29 mouse cellular contexts compared by ENCODE assay signal in genomic region chr8:113896446-113896845, GRCm38 (mm10). TPM values are rescaled to one million over a fixed set of nuclear protein-coding genes. Genes with fewer than 3 reads are reported as not detected.
DNase-seq lines count a peak whose midpoint lies in the region; TF ChIP-seq lines count a peak whose summit lies in the region.
"Had no signal": no experiment of that assay in that cellular context is flagged by ENCODE, and none has a peak within 500 bp of the region (broad histone marks: within the 10 kb centered on the region; RNA-seq: fewer than 3 reads in every experiment).

No protein-coding gene starts in this region.

- H3K27ac ChIP-seq in thymus, adult 2 months (ENCODE audit: control insufficient read depth, insufficient read depth, low read length) = no peak overlapping the region
- H3K27ac ChIP-seq: liver, embryonic 15.5 days; midbrain, embryonic 10.5 days; midbrain, embryonic 15.5 days; neural tube, embryonic 15.5 days had no signal

- H3K27me3 ChIP-seq in thymus, adult 2 months (ENCODE audit: control insufficient read depth, insufficient read depth, low read length) = no peaks in the 10 kb centered on the region
- H3K27me3 ChIP-seq: CH12.LX; liver, embryonic 15.5 days; midbrain, embryonic 15.5 days; neural tube, embryonic 15.5 days had no signal

- intact Hi-C loops in left cerebral cortex, postnatal 4 days (cut with DNase I) = no loop called here
- intact Hi-C loops in left cerebral cortex, postnatal 25 days (cut with DNase I) = no loop called here

- no peaks in the 10 kb centered on the region for H3K4me1 ChIP-seq in thymus, adult 2 months (replicated peaks; ENCODE audit: control insufficient read depth, insufficient read depth, low read length)
- H3K4me1 ChIP-seq: liver, embryonic 15.5 days; midbrain, embryonic 10.5 days; midbrain, embryonic 15.5 days; neural tube, embryonic 15.5 days had no signal

- peak; percentile 24 for DNase-seq in cerebellum, adult 11 months
- no peak for DNase-seq in cerebellum, postnatal 4 days (ENCODE audit: low spot score in 2 of 2)
- peak; percentile 20 for DNase-seq in left cerebral cortex, postnatal 4 days
- no peak for DNase-seq in left cerebral cortex, postnatal 25 days (ENCODE audit: low spot score in 2 of 2)
- peak; percentile 67 to 68 for DNase-seq in cerebellum, postnatal 14 days
- no peak for DNase-seq in spleen, adult 12 weeks (ENCODE audit: low spot score)
- no peak for DNase-seq in liver
- DNase-seq in thymus, adult 2 months = no peak
- DNase-seq: adrenal gland, adult 8-10 months; gastrocnemius, postnatal 14 days; kidney, adult 18-20 months; kidney, postnatal 36 days; layer of hippocampus, postnatal 36 days; lung, embryonic 14.5 days; lung, postnatal 14 days; right cerebral cortex, postnatal 25 days; spleen, adult 18-20 months; thymus, postnatal 25 days had no signal

- no peak for TF ChIP-seq CTCF in thymus, adult 2 months (IDR thresholded peaks at IDR 0.05; ENCODE audit: borderline replicate concordance, control insufficient read depth, extremely low read depth, insufficient read depth, low read length, poor library complexity)

- 44% methylated on average over 1 of the region's 1 CpGs for WGBS in thymus, adult 2 months

- no peaks in the 10 kb centered on the region for H3K36me3 ChIP-seq in thymus, adult 2 months (ENCODE audit: control insufficient read depth, insufficient read depth, low read length)
- H3K36me3 ChIP-seq: liver, embryonic 15.5 days; midbrain, embryonic 10.5 days; midbrain, embryonic 15.5 days; neural tube, embryonic 15.5 days had no signal

- TF ChIP-seq POLR2A in thymus, adult 2 months (IDR thresholded peaks at IDR 0.05; ENCODE audit: control insufficient read depth, extremely low read depth, insufficient read depth, low read length, poor library complexity) = no peak

- no peak overlapping the region for H3K4me3 ChIP-seq in thymus, adult 2 months (ENCODE audit: control insufficient read depth, insufficient read depth, low read length)
- H3K4me3 ChIP-seq: liver, embryonic 15.5 days; midbrain, embryonic 10.5 days; midbrain, embryonic 15.5 days; neural tube, embryonic 15.5 days had no signal

RNA-seq across cellular contexts. Expression of gene Adamts18, which starts 47.9 kb away (rescaled TPM):
- 10 to 100 TPM; 11.8 to 12.8 TPM for total RNA-seq in left cerebral cortex, postnatal 4 days (2021)
- total RNA-seq in left cerebral cortex, postnatal 25 days (2021) = 1 to 10 TPM; 2.6 to 3.1 TPM
- 0.14 and 0.74 TPM in 2 replicates for polyA plus RNA-seq in thymus, adult 2 months (2012; rRNA removed)
- total RNA-seq: CH12.LX; common myeloid progenitor, adult 5-6 weeks; ES-E14; heart, postnatal 25 days; megakaryocyte progenitor cell, adult 5-6 weeks had no signal
- polyA plus RNA-seq: C2C12; liver, adult 2 months had no signal

Comparison
In these comparisons a context has a peak if more than half of its experiments do, and no peak if none do; other contexts are left out.
1. DNase-seq: peak in cerebellum, adult 11 months (single experiment), left cerebral cortex, postnatal 4 days (single experiment) and cerebellum, postnatal 14 days (2 of 2); none in cerebellum, postnatal 4 days (0 of 2), left cerebral cortex, postnatal 25 days (0 of 2), spleen, adult 12 weeks (single experiment), liver (single experiment) and thymus, adult 2 months (single experiment).